Mouse (Mus musculus) layer of hippocampus, adult 18-20 months (tissue): ENCODE measurements around the gene Maco1. TPM values are rescaled to one million over a fixed set of nuclear protein-coding genes. Genes with fewer than 3 reads are reported as not detected.
"Not testable (repeated sequence)": the region's sequence is repeated elsewhere in the genome, so short reads cannot be mapped to it uniquely, and the experiment has no call there.

ENCODE experiments used
- DNase-seq, 2 experiments: peaks; one replicate each; pipeline ENCODE4 v3.0.0; 2022; ENCODE audit warnings: low spot score in 2 of 2
- total RNA-seq, 2 experiments: library from RNA; stranded (reverse); gene quantifications; 2 replicates each; pipeline ENCODE4 v1.2.3; 2021

The Maco1 gene
- total RNA-seq, 2 experiments from 2014 or later = 42.5 to 44.9 TPM

GRCm38 (mm10) chr4:134814229-134814571 lies 38.9 kb downstream of the Maco1 start:
- DNase-seq = no peak

GRCm38 (mm10) chr4:134813406-134814228 lies 39.5 kb downstream of the Maco1 start:
- DNase-seq = no peak

- peak in 1 of 2 experiments; percentile 45 for DNase-seq
Observed at GRCm38 (mm10) chr4:134804765-134805164, 48.4 kb downstream of the Maco1 start.

GRCm38 (mm10) chr4:134802765-134803164 lies 50.4 kb downstream of the Maco1 start:
- DNase-seq = no peak

GRCm38 (mm10) chr4:134802155-134802554 lies 51.0 kb downstream of the Maco1 start:
- no peak for DNase-seq

- no peak for DNase-seq
Observed at GRCm38 (mm10) chr4:134800693-134801092, 52.5 kb downstream of the Maco1 start.

- DNase-seq = peak; percentile 13 to 60
Observed at GRCm38 (mm10) chr4:134800098-134800497, 53.0 kb downstream of the Maco1 start.

GRCm38 (mm10) chr4:134799272-134799671 lies 53.9 kb downstream of the Maco1 start:
- DNase-seq = peak; percentile 24 to 57

GRCm38 (mm10) chr4:134798861-134799260 lies 54.3 kb downstream of the Maco1 start:
- no peak for DNase-seq

GRCm38 (mm10) chr4:134797621-134798020 lies 55.5 kb downstream of the Maco1 start:
- no peak for DNase-seq

GRCm38 (mm10) chr4:134796581-134797361 lies 56.4 kb downstream of the Maco1 start:
- no peak for DNase-seq

- no peak for DNase-seq
Observed at GRCm38 (mm10) chr4:134795819-134796485, 57.2 kb downstream of the Maco1 start.

GRCm38 (mm10) chr4:134794959-134795358 lies 58.2 kb downstream of the Maco1 start:
- not testable (repeated sequence) for DNase-seq

- peak; percentile 25 to 49 for DNase-seq
Observed at GRCm38 (mm10) chr4:134793213-134793956, 59.8 kb downstream of the Maco1 start.

- no peak for DNase-seq
Observed at GRCm38 (mm10) chr4:134791731-134792130, 61.4 kb downstream of the Maco1 start.

GRCm38 (mm10) chr4:134786946-134787345 lies 66.2 kb downstream of the Maco1 start:
- DNase-seq = no peak

- DNase-seq = no peak
Observed at GRCm38 (mm10) chr4:134784701-134785100, 68.4 kb downstream of the Maco1 start.

- no peak for DNase-seq
Observed at GRCm38 (mm10) chr4:134779136-134779934, 73.8 kb downstream of the Maco1 start.

GRCm38 (mm10) chr4:134776246-134776645 lies 76.9 kb downstream of the Maco1 start:
- DNase-seq = no peak

GRCm38 (mm10) chr4:134775234-134775944 lies 77.8 kb downstream of the Maco1 start:
- no peak for DNase-seq
